ENCODE assay signal across 9 mouse cellular contexts in the genomic region with DNA sequence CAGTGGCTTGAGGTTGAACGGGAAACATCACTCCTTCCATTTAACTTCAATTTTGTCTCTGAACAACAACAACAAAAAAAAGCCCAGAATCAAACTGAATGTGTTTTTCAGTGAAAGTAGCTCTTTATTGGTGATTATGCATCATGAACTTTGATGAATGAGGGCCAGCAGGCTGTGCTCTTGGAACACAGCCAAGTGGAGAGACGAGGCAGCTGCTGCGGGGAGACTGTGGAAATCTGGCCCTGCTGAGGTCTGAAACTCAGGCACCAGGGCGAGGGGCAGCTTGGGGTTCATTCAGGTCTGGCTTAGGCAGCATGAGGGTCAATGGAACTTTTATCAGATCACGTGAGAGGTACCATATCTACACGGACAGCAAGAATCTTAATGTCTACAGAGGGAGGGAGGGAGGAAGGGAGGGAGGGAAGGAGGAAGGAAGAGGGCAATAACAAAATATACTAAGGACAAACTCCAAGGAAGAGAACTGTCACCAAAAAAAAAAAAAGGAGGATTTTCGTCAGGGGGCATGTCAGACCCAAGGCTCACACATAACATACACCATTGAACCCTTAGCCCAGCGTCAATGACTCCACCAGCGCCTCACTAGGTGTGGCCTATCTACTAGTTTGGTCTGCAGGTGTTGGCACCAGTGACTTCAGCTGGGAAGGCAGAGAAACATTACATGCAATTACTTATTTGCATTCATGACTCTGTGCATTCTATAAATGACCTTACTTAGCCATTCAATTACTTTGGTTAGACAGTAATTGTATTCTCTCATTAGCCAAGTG.
DNase-seq lines count a peak whose midpoint lies in the region; ATAC-seq and TF ChIP-seq lines count a peak whose summit lies in the region.
"Had no signal": no experiment of that assay in that cellular context is flagged by ENCODE, and none has a peak within 500 bp of the region (broad histone marks: within the 10 kb centered on the region; RNA-seq: fewer than 3 reads in every experiment).

No protein-coding gene starts in this region.

- H3K4me1 ChIP-seq in heart, embryonic 15.5 days (replicated peaks), result peaks cover 39% of the 10 kb centered on the region
- 0 out of 2 replicates have a peak, but pooled peaks cover 7% of the 10 kb centered on the region for H3K4me1 ChIP-seq in kidney, postnatal 0 days (replicated peaks; ENCODE audit: insufficient read depth, low read length)
- H3K4me1 ChIP-seq in neural tube, embryonic 13.5 days (replicated peaks), result peaks cover 31% of the 10 kb centered on the region

- no peak overlapping the region for H3K9ac ChIP-seq in heart, embryonic 15.5 days
- no peak overlapping the region for H3K9ac ChIP-seq in kidney, postnatal 0 days (ENCODE audit: low read depth, low read length)
- H3K9ac ChIP-seq in neural tube, embryonic 13.5 days, result no peak overlapping the region
- H3K9ac ChIP-seq: embryonic facial prominence, embryonic 13.5 days had no signal

- peak; percentile 20 to 22 for DNase-seq in layer of hippocampus, postnatal 10 days (ENCODE audit: low spot score in 2 of 2)
- DNase-seq in layer of hippocampus, postnatal 25 days (ENCODE audit: extremely low spot score in 1 of 2, low spot score in 1 of 2), result no peak
- DNase-seq in cerebellum, postnatal 10 days, result peak; percentile 86
- DNase-seq in kidney, postnatal 0 days (ENCODE audit: low spot score), result peak; percentile 81
- no peak for DNase-seq in thymus, adult 18-20 months
- DNase-seq in thymus, postnatal 0 days (ENCODE audit: low spot score), result no peak

- no peaks in the 10 kb centered on the region for H3K9me3 ChIP-seq in heart, embryonic 15.5 days (replicated peaks)
- H3K9me3 ChIP-seq in kidney, postnatal 0 days (replicated peaks; ENCODE audit: low read length), result no peaks in the 10 kb centered on the region
- no peaks in the 10 kb centered on the region for H3K9me3 ChIP-seq in neural tube, embryonic 13.5 days
- H3K9me3 ChIP-seq: embryonic facial prominence, embryonic 13.5 days had no signal

- no peak for ATAC-seq in heart, embryonic 15.5 days (replicated peaks; ENCODE audit: insufficient number of reproducible peaks, insufficient read depth, low FRiP score, low read depth)
- ATAC-seq in kidney, postnatal 0 days (replicated peaks; ENCODE audit: low FRiP score, low read depth), result no peak; the same call in 1 of the 2 replicates
- ATAC-seq in neural tube, embryonic 13.5 days (ENCODE audit: low read depth), result peak; percentile 77

- H3K4me2 ChIP-seq in heart, embryonic 15.5 days, result no peak overlapping the region
- 0 out of 2 replicates have a peak overlapping the region, but pooled peaks have one; percentile 3 for H3K4me2 ChIP-seq in kidney, postnatal 0 days (ENCODE audit: low read length)
- H3K4me2 ChIP-seq in neural tube, embryonic 13.5 days, result no peak overlapping the region
- H3K4me2 ChIP-seq: embryonic facial prominence, embryonic 13.5 days had no signal

- H3K27me3 ChIP-seq in heart, embryonic 15.5 days, result no peaks in the 10 kb centered on the region
- H3K27me3 ChIP-seq in kidney, postnatal 0 days (ENCODE audit: insufficient read depth, low read length), result no peaks in the 10 kb centered on the region
- no peaks in the 10 kb centered on the region for H3K27me3 ChIP-seq in neural tube, embryonic 13.5 days
- H3K27me3 ChIP-seq: embryonic facial prominence, embryonic 13.5 days had no signal

- 37% methylated on average over 9 of the region's 9 CpGs for WGBS in heart, embryonic 15.5 days
- WGBS in kidney, postnatal 0 days, result 10% methylated on average over 9 of the region's 9 CpGs
- WGBS in neural tube, embryonic 13.5 days, result 28% methylated on average over 9 of the region's 9 CpGs

- peak overlapping the region; percentile 73 for H3K27ac ChIP-seq in heart, embryonic 15.5 days
- no peak overlapping the region for H3K27ac ChIP-seq in kidney, postnatal 0 days
- peak overlapping the region; percentile 43; the same call in 1 of the 2 replicates for H3K27ac ChIP-seq in neural tube, embryonic 13.5 days (replicated peaks)
- H3K27ac ChIP-seq: embryonic facial prominence, embryonic 13.5 days had no signal

- no peak overlapping the region for H3K4me3 ChIP-seq in heart, embryonic 15.5 days
- no peak overlapping the region for H3K4me3 ChIP-seq in kidney, postnatal 0 days (replicated peaks; ENCODE audit: low read depth, low read length)
- no peak overlapping the region for H3K4me3 ChIP-seq in neural tube, embryonic 13.5 days
- H3K4me3 ChIP-seq: embryonic facial prominence, embryonic 13.5 days had no signal

- TF ChIP-seq CTCF in kidney, postnatal 0 days (IDR thresholded peaks at IDR 0.05; ENCODE audit: low read depth), result no peak

- H3K36me3 ChIP-seq in heart, embryonic 15.5 days, result no peaks in the 10 kb centered on the region
- no peaks in the 10 kb centered on the region for H3K36me3 ChIP-seq in kidney, postnatal 0 days (ENCODE audit: insufficient read depth, low read length)
- no peaks in the 10 kb centered on the region for H3K36me3 ChIP-seq in neural tube, embryonic 13.5 days
- H3K36me3 ChIP-seq: embryonic facial prominence, embryonic 13.5 days had no signal

Comparison
In these comparisons a context has a peak if more than half of its experiments do, and no peak if none do; other contexts are left out.
1. DNase-seq: peak in layer of hippocampus, postnatal 10 days (2 of 2), cerebellum, postnatal 10 days (2 of 2) and kidney, postnatal 0 days (single experiment); none in layer of hippocampus, postnatal 25 days (0 of 2), thymus, adult 18-20 months (0 of 2) and thymus, postnatal 0 days (single experiment).